Mouse (Mus musculus) ovary, postnatal 36 days (tissue): Measurements from ENCODE around the gene Tmem170b.
A peak's percentile ranks its signal among the peaks of the same experiment; 100 is the strongest.

Experiments
- DNase-seq: peaks from one replicate; pipeline ENCODE4 v3.0.0; 2022; ENCODE audit warnings: low spot score, mixed read lengths

The Tmem170b gene

GRCm38 (mm10) chr13:41614539-41614938 lies 8.8 kb downstream of the Tmem170b start:
- no peak for DNase-seq

GRCm38 (mm10) chr13:41614982-41615381 lies 9.3 kb downstream of the Tmem170b start:
- no peak for DNase-seq

GRCm38 (mm10) chr13:41619470-41619869 lies 13.8 kb downstream of the Tmem170b start:
- DNase-seq, result no peak

- no peak for DNase-seq
Observed at GRCm38 (mm10) chr13:41620132-41620531, 14.4 kb downstream of the Tmem170b start.

GRCm38 (mm10) chr13:41624123-41624522 lies 18.4 kb downstream of the Tmem170b start:
- no peak for DNase-seq

GRCm38 (mm10) chr13:41625248-41625647 lies 19.5 kb downstream of the Tmem170b start:
- DNase-seq, result no peak

- DNase-seq, result no peak
Observed at GRCm38 (mm10) chr13:41627277-41627916, 21.7 kb downstream of the Tmem170b start.

- peak; percentile 72 for DNase-seq
Observed at GRCm38 (mm10) chr13:41634401-41634818, 28.7 kb downstream of the Tmem170b start.

GRCm38 (mm10) chr13:41638083-41638482 lies 32.4 kb downstream of the Tmem170b start:
- no peak for DNase-seq

- DNase-seq, result peak; percentile 38
Observed at GRCm38 (mm10) chr13:41642851-41643250, 37.1 kb downstream of the Tmem170b start.

GRCm38 (mm10) chr13:41643798-41644197 lies 38.1 kb downstream of the Tmem170b start:
- DNase-seq, result no peak

GRCm38 (mm10) chr13:41644591-41645482 lies 39.1 kb downstream of the Tmem170b start:
- DNase-seq, result no peak

- DNase-seq, result no peak
Observed at GRCm38 (mm10) chr13:41645483-41645859, 39.8 kb downstream of the Tmem170b start.

- DNase-seq, result no peak
Observed at GRCm38 (mm10) chr13:41647976-41648375, 42.3 kb downstream of the Tmem170b start.

GRCm38 (mm10) chr13:41650665-41651064 lies 45.0 kb downstream of the Tmem170b start:
- no peak for DNase-seq

GRCm38 (mm10) chr13:41653791-41654190 lies 48.1 kb downstream of the Tmem170b start:
- no peak for DNase-seq

GRCm38 (mm10) chr13:41655576-41656090 lies 49.9 kb downstream of the Tmem170b start:
- peak; percentile 22 for DNase-seq

- DNase-seq, result no peak
Observed at GRCm38 (mm10) chr13:41660052-41660793, 54.5 kb downstream of the Tmem170b start.

GRCm38 (mm10) chr13:41661116-41661515 lies 55.4 kb downstream of the Tmem170b start:
- DNase-seq, result no peak

- peak; percentile 56 for DNase-seq
Observed at GRCm38 (mm10) chr13:41662401-41663070, 56.8 kb downstream of the Tmem170b start.

- DNase-seq, result no peak
Observed at GRCm38 (mm10) chr13:41663501-41664195, 57.9 kb downstream of the Tmem170b start.
